In the genomic region with DNA sequence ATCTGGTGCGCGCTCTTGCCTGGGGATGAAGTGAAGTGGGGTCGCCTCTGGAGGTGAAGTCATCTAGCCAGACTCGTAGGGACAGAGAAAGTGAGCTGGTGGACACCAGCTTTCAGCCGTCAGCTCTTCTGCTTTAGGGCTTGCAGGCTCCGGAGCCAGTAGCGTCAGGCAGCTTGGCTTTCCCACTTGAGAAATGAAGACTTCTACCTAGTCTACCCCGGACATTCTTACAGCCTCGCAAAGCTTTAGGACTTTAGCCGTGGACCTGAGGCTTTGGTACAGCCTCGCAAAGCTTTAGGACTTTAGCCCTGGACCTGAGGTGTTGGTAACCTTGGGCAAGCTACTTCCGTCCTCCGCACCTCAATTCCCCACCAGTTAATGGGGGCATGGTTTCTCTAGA, we compare ENCODE assay signal across 7 mouse cellular contexts. TPM values are rescaled to one million over a fixed set of nuclear protein-coding genes. Genes with fewer than 3 reads are reported as not detected.
DNase-seq lines count a peak whose midpoint lies in the region; ATAC-seq and TF ChIP-seq lines count a peak whose summit lies in the region.

No protein-coding gene starts in this region.

- peak overlapping the region; percentile 44 for H3K4me3 ChIP-seq in C2C12 (ENCODE audit: insufficient read depth, poor library complexity, severe bottlenecking)
- peak overlapping the region; percentile 86 for H3K4me3 ChIP-seq in E14TG2a.4 (replicated peaks; ENCODE audit: low read length)
- H3K4me3 ChIP-seq in hindbrain, embryonic 12.5 days = peak overlapping the region; percentile 48
- peak overlapping the region; percentile 66 for H3K4me3 ChIP-seq in liver, embryonic 12.5 days
- H3K4me3 ChIP-seq in stomach, postnatal 0 days (ENCODE audit: low read depth, low read length) = peak overlapping the region; percentile 57

- H3K4me2 ChIP-seq in hindbrain, embryonic 12.5 days (replicated peaks) = peak overlapping the region; percentile 91
- H3K4me2 ChIP-seq in liver, embryonic 12.5 days = peak overlapping the region; percentile 96
- peak overlapping the region; percentile 97 for H3K4me2 ChIP-seq in stomach, postnatal 0 days (replicated peaks; ENCODE audit: low read depth)

- ATAC-seq in hindbrain, embryonic 12.5 days (ENCODE audit: low FRiP score) = no peak
- ATAC-seq in liver, embryonic 12.5 days = no peak
- no peak for ATAC-seq in stomach, postnatal 0 days (ENCODE audit: low FRiP score, low TSS enrichment)

- 4% methylated on average over 13 of the region's 13 CpGs for WGBS in hindbrain, embryonic 12.5 days
- WGBS in liver, embryonic 12.5 days (ENCODE audit: insufficient replicate concordance) = 2% methylated on average over 13 of the region's 13 CpGs
- 5% methylated on average over 13 of the region's 13 CpGs for WGBS in stomach, postnatal 0 days

- H3ac ChIP-seq in C2C12 (ENCODE audit: control insufficient read depth, insufficient read length, low read depth) = peak overlapping the region; percentile 67

- H3K36me3 ChIP-seq in C2C12 (ENCODE audit: control insufficient read depth, insufficient read depth) (no peaks in the 10 kb centered on the region), E14TG2a.4 (ENCODE audit: insufficient read depth, low read length) (peaks cover 5% of the 10 kb centered on the region)
- no peaks in the 10 kb centered on the region for H3K36me3 ChIP-seq in hindbrain, embryonic 12.5 days
- peaks cover 29% of the 10 kb centered on the region for H3K36me3 ChIP-seq in liver, embryonic 12.5 days
- H3K36me3 ChIP-seq in stomach, postnatal 0 days (ENCODE audit: control insufficient read depth, insufficient read depth, low read length) = peaks cover 4% of the 10 kb centered on the region; the same call in 1 of the 2 replicates

- H3K27ac ChIP-seq in hindbrain, embryonic 12.5 days = no peak overlapping the region
- peak overlapping the region; percentile 51; the same call in 1 of the 2 replicates for H3K27ac ChIP-seq in liver, embryonic 12.5 days
- H3K27ac ChIP-seq in stomach, postnatal 0 days (replicated peaks) = no peak overlapping the region

- H3K9ac ChIP-seq in hindbrain, embryonic 12.5 days = peak overlapping the region; percentile 62
- H3K9ac ChIP-seq in liver, embryonic 12.5 days = peak overlapping the region; percentile 70
- H3K9ac ChIP-seq in stomach, postnatal 0 days (ENCODE audit: low read length) = peak overlapping the region; percentile 58

- no peak for DNase-seq in stomach, postnatal 0 days (ENCODE audit: low spot score)
- DNase-seq in thymus, postnatal 0 days (ENCODE audit: low spot score) = no peak
- no peak for DNase-seq in right cerebral cortex, postnatal 4 days

- no peaks in the 10 kb centered on the region for H3K27me3 ChIP-seq in C2C12 (ENCODE audit: control insufficient read depth, insufficient read depth, insufficient read length)
- peaks cover 51% of the 10 kb centered on the region for H3K27me3 ChIP-seq in E14TG2a.4 (ENCODE audit: insufficient read depth, low read length)
- peaks cover 22% of the 10 kb centered on the region for H3K27me3 ChIP-seq in hindbrain, embryonic 12.5 days
- H3K27me3 ChIP-seq in liver, embryonic 12.5 days (replicated peaks) = no peaks in the 10 kb centered on the region; the same call in 1 of the 2 replicates
- H3K27me3 ChIP-seq in stomach, postnatal 0 days (ENCODE audit: control insufficient read depth, insufficient read depth, low read length) = no peaks in the 10 kb centered on the region

- TF ChIP-seq CTCF in C2C12 (IDR thresholded peaks at IDR 0.05; ENCODE audit: control insufficient read depth, insufficient read depth, insufficient read length) (no peak), E14TG2a.4 (conservative IDR thresholded peaks at IDR 0.05; ENCODE audit: low read length) (no peak)
- TF ChIP-seq CTCF in stomach, postnatal 0 days (IDR thresholded peaks at IDR 0.05; ENCODE audit: low read depth) = no peak

- no peaks in the 10 kb centered on the region for H3K79me2 ChIP-seq in C2C12 (ENCODE audit: control insufficient read depth, insufficient read depth)

- peaks cover 72% of the 10 kb centered on the region for H3K4me1 ChIP-seq in E14TG2a.4 (replicated peaks; ENCODE audit: low read depth, low read length)
- peaks cover 10% of the 10 kb centered on the region for H3K4me1 ChIP-seq in hindbrain, embryonic 12.5 days
- H3K4me1 ChIP-seq in liver, embryonic 12.5 days = peaks cover 78% of the 10 kb centered on the region
- H3K4me1 ChIP-seq in stomach, postnatal 0 days (replicated peaks; ENCODE audit: control insufficient read depth, insufficient read depth) = 0 out of 2 replicates have a peak, but pooled peaks cover 3% of the 10 kb centered on the region

- H3K79me3 ChIP-seq in C2C12 (ENCODE audit: low read depth) = no peaks in the 10 kb centered on the region

- no peaks in the 10 kb centered on the region for H3K9me3 ChIP-seq in E14TG2a.4 (ENCODE audit: low read length)
- no peaks in the 10 kb centered on the region for H3K9me3 ChIP-seq in hindbrain, embryonic 12.5 days (replicated peaks)
- no peaks in the 10 kb centered on the region for H3K9me3 ChIP-seq in liver, embryonic 12.5 days (replicated peaks)
- no peaks in the 10 kb centered on the region for H3K9me3 ChIP-seq in stomach, postnatal 0 days (ENCODE audit: control insufficient read depth, low read length)

- TF ChIP-seq EP300 in stomach, postnatal 0 days (optimal IDR thresholded peaks at IDR 0.05) = no peak

TF ChIP-seq in C2C12, 6 proteins besides CTCF, POLR2A, EP300 and RAD21:
- TF ChIP-seq MYOG (IDR thresholded peaks at IDR 0.05; ENCODE audit: control insufficient read depth, extremely low read depth, insufficient read length) = no peak
- no peak for TF ChIP-seq USF1 (IDR thresholded peaks at IDR 0.05; ENCODE audit: low read depth)
- no peak for TF ChIP-seq MYOD1 (IDR thresholded peaks at IDR 0.05; ENCODE audit: control insufficient read depth, insufficient read length, low read depth)
- TF ChIP-seq FOSL1 (IDR thresholded peaks at IDR 0.05; ENCODE audit: insufficient read depth, low read length, poor library complexity, severe bottlenecking) = no peak
- no peak for TF ChIP-seq MAX (IDR thresholded peaks at IDR 0.05)
- TF ChIP-seq CEBPB (IDR thresholded peaks at IDR 0.05; ENCODE audit: low read depth) = no peak

RNA-seq across cellular contexts. Expression of a gene that starts 0.4 kb away (rescaled TPM):
- polyA plus RNA-seq in C2C12 (2012; fragmentation: generic; extraction: Trizol) = 21.6 TPM
- polyA plus RNA-seq in hindbrain, embryonic 12.5 days (2016; fragmentation: Nextera tagmentation; extraction: Ambion mirVana) = 17.2 and 26.9 TPM in 2 replicates
- polyA plus RNA-seq in liver, embryonic 12.5 days (2016; fragmentation: Nextera tagmentation; extraction: Ambion mirVana) = 20.5 and 24.6 TPM in 2 replicates
- 37.2 and 44.7 TPM in 2 replicates for polyA plus RNA-seq in stomach, postnatal 0 days (2015; fragmentation: Nextera tagmentation; extraction: Ambion mirVana)
- polyA plus RNA-seq in thymus, postnatal 0 days (2015; fragmentation: Nextera tagmentation; extraction: Ambion mirVana) = 31.1 and 34.4 TPM in 2 replicates

RNA-seq across cellular contexts. Expression of a gene that starts 31.4 kb away (rescaled TPM):
- polyA plus RNA-seq in C2C12 (2012; fragmentation: generic; extraction: Trizol) = 10.9 TPM
- 10.6 and 11.5 TPM in 2 replicates for polyA plus RNA-seq in hindbrain, embryonic 12.5 days (2016; fragmentation: Nextera tagmentation; extraction: Ambion mirVana)
- 76.9 and 79.5 TPM in 2 replicates for polyA plus RNA-seq in liver, embryonic 12.5 days (2016; fragmentation: Nextera tagmentation; extraction: Ambion mirVana)
- 132 and 144 TPM in 2 replicates for polyA plus RNA-seq in stomach, postnatal 0 days (2015; fragmentation: Nextera tagmentation; extraction: Ambion mirVana)
- 12.3 and 14.6 TPM in 2 replicates for polyA plus RNA-seq in thymus, postnatal 0 days (2015; fragmentation: Nextera tagmentation; extraction: Ambion mirVana)

RNA-seq across cellular contexts. Expression of a gene that starts 46.3 kb away (rescaled TPM):
- polyA plus RNA-seq in C2C12 (2012; fragmentation: generic; extraction: Trizol) = 8.3 TPM
- 14.7 and 18.3 TPM in 2 replicates for polyA plus RNA-seq in hindbrain, embryonic 12.5 days (2016; fragmentation: Nextera tagmentation; extraction: Ambion mirVana)
- polyA plus RNA-seq in liver, embryonic 12.5 days (2016; fragmentation: Nextera tagmentation; extraction: Ambion mirVana) = 4.7 and 5.7 TPM in 2 replicates
- polyA plus RNA-seq in stomach, postnatal 0 days (2015; fragmentation: Nextera tagmentation; extraction: Ambion mirVana) = 6.0 and 7.1 TPM in 2 replicates
- polyA plus RNA-seq in thymus, postnatal 0 days (2015; fragmentation: Nextera tagmentation; extraction: Ambion mirVana) = 28.5 and 29.7 TPM in 2 replicates
